Mouse (Mus musculus) E14TG2a.4 (cell line): ENCODE measurements around the gene Pla2g1b.

Experiments
- CTCF ChIP-seq: conservative IDR thresholded peaks from 2 replicates; pipeline ENCODE4 v1.5.1; 2014; ENCODE audit warnings: low read length
- NANOG ChIP-seq: IDR thresholded peaks from 2 replicates; pipeline ENCODE4 v1.6.1; 2014; ENCODE audit warnings: borderline replicate concordance, low read length, mixed read lengths
- POU5F1 ChIP-seq: IDR thresholded peaks from 2 replicates; pipeline ENCODE4 v1.6.1; 2014; ENCODE audit warnings: low read length, borderline replicate concordance

GRCm38 (mm10) chr5:115487353-115487752 is 21.3 kb downstream of the Pla2g1b start:
- no peak for TF ChIP-seq CTCF
- TF ChIP-seq POU5F1: no peak
- TF ChIP-seq NANOG: no peak
